Mouse (Mus musculus) G1E-ER4 (cell line): ENCODE data around the gene Cdca4. TPM values are rescaled to one million over a fixed set of nuclear protein-coding genes. Genes with fewer than 3 reads are reported as not detected.

Experiments
- GATA1 ChIP-seq: IDR thresholded peaks from one replicate; pipeline ENCODE4 v1.8.0; 2012; ENCODE audit warnings: low read length, inconsistent platforms
- polyA plus RNA-seq: library from polyadenylated mRNA; stranded (reverse); fragments of >175 nt; gene quantifications from 2 replicates; pipeline ENCODE4 v1.2.3, GENCODE M21; 2012

Cdca4 gene
- polyA plus RNA-seq, 1 experiment = 35.7 TPM

DNA sequence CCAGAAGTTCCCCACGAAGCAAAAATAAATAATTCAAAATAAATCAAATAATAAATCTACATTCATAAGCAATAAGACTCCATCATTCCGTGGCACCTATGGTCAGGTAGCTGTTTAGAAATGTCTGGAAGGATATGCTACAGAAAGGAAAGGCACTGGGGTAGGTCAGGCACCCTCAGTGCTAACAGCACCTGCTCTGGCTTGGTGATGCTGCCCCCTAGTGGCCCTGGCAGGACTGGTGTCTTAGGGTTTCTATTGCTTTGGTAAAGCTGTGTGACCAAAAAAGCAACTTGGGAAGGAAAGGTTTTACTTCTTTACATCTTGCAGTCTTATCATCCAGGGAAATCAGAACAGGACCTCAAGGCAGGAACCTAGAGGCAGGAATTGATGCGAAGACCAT, 14.6 kb upstream of the Cdca4 start:
- no peak for TF ChIP-seq GATA1

DNA sequence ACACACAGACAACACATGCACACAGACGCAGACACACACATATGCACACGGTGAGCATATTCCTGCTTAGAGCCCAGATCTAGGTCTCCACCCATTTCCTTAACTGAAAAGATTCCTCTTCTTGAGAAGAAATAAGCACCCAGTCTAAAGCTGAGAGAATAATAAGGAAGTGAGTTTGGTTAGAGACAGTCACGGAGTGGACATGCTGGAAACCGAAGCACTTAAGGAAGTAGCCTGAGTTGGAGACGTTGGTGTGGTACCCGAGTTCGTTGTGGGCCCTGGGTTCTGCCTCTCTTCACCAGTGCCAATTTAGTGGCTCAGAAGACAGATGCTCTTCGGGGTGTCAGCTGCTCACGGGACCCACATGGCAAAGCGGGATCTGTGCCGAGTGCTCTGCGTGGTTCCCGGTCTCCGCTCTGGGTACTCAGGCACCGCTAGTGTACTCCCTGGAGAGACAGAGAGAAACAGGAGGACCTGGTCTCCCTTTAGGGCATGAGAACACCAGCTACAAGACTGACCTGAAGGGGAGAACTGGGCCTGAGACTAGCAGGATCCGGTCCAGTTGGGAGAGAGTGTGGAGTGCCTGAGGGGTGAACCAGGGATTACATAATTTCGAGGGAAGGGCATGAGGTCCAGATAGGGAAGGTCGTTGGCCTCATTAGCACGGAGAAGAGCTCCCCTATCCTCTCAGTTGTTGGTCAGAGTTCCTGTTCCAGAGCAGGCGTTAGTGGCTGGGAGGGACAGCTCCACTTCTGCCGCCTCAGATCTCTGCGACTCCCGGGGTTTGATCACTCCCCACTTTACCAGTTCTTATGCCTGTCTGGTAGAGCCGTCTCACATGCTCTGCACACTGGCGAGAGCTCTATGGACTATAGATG, 11.2 kb upstream of the Cdca4 start:
- no peak for TF ChIP-seq GATA1

DNA sequence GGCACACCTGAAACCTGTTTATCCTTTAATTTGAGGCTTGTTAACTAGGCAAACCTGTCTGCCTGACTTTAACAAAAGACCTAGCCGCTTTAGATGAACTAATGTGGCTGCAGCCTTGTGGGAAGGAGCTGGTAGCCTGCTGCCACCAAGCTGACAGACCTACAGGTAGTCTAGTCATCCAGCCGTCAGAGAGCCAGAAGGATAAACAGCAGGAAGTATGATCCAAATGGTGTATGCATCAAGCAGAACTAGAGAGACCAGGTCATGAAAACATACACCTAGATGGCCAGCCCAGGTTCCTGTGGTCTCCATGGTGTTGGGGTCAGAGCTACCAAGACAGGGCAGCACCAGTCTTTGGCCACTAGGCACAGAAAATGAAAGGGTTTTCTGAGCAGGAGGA, 5.8 kb upstream of the Cdca4 start:
- TF ChIP-seq GATA1 = no peak

DNA sequence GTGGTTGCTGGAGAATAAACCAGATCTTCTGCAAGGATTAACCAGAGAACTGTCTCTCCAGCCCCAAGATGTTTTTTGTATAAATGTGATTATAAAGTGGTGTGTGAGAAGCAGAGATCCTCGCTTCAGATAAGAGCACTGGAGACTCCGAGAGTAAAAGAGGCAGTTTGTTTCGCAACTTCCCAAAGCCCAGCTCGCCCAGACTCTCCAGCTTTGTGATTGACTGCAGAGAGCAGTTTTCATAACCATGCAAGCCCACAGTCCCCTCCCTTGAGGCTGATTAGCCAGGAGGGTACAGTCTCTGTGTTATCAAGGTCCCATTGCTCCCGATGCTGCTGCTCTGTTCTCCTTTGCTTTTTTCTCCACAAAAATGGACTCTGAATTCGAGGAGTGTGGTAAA, 4.3 kb upstream of the Cdca4 start:
- TF ChIP-seq GATA1 = peak; percentile 28

DNA sequence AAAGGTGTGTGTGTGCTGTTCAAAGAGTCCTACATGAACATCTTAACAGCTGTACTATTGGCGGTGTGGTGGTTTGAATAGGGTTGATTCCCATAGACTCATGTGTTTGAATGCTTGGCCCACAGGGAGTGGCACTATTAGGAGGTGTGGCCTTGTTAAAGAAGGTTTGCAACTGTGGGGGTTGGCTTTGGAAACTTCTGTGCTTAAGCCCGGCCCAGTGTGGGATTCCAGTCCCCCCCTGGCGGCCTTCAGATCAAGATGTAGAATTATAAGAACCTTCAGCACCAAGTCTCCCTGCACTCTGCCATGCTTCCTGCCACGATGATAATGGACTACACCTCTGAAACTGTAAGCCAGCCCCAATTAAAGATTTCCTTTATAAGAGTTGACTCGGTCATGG, 3.2 kb upstream of the Cdca4 start:
- no peak for TF ChIP-seq GATA1

DNA sequence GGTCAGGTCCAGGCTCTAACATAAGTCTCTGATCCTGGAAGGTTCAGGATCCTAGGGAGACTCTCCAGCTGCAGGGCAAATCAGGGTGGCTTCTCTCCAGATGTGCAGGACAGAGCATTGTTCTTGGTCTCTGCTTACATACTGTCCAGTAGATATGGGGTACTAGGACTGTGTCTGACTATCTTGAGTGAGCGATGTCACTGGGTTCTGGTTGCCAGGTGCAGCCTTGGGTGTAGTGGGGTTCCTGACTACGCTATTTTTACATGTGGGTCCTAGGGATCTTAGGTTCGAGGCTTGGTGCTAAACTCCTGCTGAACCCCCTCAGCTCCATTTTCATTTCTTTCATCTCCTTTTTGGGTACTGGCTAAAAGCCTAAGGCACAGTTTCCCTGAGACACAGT, 1.3 kb upstream of the Cdca4 start:
- TF ChIP-seq GATA1 = no peak

DNA sequence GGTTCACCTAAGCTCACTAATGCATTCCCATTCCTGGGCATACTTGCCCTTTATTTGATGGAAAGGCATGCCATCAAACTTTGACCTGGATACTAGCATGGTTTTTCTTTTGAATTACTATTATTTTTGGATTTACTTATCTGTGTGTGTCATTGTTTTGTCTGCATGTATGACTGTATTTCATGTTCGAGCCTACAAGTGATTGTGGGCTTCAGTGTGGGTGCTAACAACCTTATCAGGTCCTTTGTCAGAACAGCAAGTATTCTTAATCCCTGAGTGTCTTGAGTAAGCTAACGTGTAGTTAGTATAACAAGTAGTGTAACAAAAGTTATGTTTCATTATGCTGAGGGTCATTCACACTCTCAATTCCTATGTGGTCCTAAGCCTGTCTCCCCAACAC, 918 bp upstream of the Cdca4 start:
- no peak for TF ChIP-seq GATA1

DNA sequence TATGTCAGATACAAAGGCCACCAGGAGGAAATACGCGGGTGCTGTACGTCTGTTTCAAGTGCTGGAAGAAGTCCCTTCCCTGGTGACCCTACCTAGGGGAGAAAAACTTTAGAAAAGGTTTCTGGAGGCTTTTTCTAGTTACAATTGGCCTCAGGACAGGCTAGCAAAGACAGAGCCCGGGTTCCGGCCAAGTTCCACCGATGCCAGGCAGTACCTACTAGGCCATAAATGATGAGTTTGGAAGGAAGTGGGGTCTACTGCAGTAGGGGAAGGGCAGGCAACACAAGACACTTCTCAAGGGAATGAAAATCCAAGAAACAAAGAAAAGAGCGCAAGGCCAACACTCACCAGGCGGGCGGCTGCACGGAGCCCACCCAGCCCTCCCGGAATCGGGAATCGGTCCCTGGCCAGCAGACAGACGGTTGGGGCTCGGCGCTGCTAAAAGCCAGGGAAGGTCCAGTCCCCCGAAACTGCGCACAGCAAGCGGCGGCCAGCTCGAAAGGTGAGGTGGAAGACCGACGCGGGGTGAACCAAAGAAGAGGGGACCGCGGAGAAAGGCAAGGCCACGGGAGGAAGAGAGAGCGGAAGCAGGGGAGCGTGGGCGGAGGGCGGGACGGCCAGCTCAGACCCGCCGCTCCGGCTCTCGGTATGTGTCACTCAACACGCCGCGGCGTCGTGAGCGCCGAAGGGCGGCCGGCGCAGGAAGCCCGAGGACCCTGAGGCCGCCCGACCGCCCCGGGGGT, 551 bp downstream of the Cdca4 start:
- no peak for TF ChIP-seq GATA1

DNA sequence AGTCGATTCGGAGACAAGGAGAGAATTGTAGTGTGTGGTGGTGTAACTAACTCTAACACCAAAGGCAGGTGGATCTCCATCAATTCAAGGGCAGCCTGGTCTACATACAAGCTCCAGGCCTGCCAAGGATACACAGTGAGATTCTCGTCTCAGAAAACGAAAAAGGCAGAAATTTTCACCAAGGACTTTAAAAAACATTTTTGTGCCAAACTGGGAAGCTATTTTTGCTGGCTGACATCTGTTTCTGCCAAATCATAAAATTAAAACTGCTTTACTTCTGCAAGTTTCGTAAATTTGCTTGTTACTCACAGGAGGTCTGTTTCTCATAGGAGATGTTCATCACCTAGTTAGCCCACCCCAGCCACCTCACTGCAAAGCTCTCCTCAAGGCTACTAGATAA, 3.3 kb downstream of the Cdca4 start:
- no peak for TF ChIP-seq GATA1

DNA sequence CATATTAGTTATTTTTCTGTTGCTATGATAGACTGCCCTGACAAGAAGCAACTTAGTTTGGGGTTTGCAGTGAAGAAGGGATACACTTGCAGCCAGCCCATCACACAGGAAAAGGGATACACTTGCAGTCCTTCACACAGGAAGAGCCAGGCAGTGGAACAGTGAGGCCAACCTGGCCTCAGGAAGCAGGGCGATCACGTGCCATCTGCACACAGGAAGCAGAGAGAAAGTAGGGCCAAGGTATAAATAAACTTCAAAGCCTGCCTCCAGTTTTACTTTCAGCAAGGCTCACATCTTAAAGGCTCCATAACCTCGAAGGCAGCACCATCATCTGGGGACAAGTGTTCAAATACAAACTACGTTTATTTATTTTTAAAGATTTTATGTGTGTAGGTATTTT, 6.0 kb downstream of the Cdca4 start:
- TF ChIP-seq GATA1 = no peak

DNA sequence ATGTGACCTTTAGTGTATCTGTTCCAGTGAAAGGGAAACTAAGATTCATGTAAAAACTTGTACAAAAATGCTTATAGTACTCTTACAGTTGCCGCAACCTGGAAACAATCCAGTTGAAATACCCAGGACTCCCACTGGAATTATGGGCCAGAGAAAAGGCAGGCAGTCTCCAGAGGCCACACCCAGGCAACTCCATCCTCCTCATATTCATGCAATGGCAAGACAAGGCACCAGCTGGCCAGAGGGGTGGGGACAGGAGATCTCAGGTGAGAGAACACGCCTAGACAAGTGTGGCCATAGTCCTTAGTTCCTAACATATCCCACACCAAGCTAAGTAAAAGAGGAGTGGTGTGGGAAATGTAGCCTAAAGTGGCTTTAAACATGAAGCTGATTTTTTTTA, 6.5 kb downstream of the Cdca4 start:
- no peak for TF ChIP-seq GATA1

DNA sequence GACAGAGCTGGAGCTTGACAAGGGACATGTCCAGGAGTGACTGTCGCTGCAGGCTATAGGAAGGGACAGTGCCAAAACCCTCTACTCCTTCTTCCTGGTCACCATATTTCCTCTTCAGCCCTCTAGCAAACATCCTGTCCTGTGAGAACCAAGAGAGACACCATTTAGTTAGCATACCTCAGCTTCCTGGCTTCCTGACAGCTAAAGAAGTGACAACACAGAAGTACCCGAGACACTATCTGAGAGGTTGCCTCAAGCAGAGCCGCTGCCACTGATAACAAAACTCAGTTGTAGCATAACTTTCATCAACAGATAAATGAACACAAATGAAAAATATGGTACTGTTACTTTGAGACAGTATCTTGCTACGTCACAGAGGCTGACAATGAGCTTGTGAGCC, 7.2 kb downstream of the Cdca4 start:
- TF ChIP-seq GATA1 = no peak

DNA sequence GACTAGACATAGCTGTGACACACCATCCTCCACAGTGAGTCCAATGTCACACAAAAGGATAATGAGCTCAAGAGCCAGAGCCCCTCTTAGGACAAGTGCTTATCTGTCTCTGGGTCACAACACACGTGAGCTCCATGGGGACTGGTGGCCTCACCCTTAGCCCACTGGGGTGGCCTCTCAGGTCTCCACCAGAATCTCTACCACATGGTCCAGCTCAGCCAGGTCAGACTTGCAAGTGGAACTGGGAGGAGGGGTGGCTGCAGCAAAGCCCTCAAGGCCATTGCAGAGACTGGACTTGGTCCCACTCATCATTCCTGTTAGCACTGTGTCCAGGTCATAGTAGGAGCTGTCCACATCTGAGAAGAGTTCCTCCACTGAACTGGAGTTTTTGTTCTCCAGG, 8.0 kb downstream of the Cdca4 start:
- TF ChIP-seq GATA1 = no peak

DNA sequence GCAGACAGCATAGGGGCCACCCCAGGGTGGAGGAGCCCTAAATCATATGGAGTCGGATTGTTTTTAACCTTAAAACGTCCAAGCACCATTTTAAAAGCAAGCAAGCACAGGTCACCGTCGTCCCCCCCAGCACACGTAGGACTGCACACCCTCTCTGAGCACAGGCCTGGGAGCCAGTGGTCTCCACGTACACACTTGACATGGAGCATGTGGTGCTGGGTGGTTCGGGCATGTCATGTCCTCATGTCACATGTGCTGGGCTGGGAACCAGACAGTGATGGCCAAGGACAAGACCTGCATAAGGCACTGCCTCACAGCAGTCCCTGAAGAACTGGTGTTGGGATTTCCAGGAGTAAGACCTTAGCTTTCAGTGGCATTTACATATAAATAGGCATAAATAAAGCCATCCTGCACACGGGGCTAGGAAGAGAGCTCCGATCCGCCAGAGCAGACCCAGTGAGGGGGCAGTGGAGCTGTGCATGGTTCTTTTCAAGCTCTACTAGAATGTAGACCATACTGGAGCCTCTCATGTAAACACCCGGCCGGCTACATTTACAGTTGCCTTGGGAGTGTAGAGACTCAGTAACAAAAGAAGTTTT, 8.7 kb downstream of the Cdca4 start:
- no peak for TF ChIP-seq GATA1

DNA sequence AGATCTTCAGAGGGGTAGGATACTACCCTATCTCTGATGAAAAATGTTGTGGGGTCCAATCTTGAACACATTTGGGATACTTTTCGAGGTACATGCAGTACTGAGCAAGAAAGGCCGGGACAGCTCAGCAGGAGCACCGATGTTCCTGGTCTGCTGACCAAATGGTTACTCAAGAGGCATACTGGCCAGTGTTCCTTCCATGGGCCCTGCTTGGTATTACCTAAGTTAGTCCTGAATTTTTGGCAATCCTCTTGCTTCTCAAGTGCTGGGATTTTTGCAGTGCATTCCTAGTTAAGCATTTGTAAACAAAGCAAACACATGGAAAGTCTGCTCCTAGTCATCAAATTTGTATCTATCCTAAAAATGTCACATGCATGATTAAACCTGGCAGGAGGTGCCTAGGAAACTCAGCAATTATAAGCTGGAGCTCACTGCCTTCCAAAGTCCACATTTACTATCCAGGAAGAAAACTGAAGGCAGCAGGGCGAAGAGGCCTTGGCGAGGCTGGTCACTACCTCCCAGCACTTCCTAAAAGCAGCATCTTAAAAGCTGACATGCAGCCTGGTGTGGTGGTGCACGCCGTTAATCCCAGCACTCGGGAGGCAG, 10.1 kb downstream of the Cdca4 start:
- TF ChIP-seq GATA1 = no peak

DNA sequence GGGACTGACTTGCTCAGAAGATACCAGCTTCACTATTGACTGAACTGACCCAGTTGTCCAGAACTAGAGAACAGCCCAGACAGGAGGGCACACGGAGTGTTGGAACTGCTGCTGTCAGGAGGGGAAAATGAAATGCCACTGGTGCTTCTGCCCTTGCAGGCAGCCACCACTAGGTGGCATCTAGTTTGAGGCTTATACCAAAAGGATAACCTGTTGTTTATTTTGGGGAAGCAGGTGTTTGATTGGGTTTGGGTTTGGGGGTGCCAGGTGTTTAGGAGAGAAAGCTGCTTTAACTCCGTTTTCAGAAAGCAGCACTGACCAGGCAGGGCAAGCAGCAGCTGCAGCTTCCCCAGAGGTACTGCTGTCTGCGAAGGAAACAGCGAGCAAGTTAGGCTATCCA, 12.9 kb downstream of the Cdca4 start:
- no peak for TF ChIP-seq GATA1
